Mouse (Mus musculus) CH12.LX (cell line): Measurements from ENCODE around the gene Fbxw11. TPM values are rescaled to one million over a fixed set of nuclear protein-coding genes. Genes with fewer than 3 reads are reported as not detected.

Experiments used
- DNase-seq: peaks from one replicate; pipeline ENCODE4 v3.0.0-alpha.2; 2013; ENCODE audit errors: extremely low read depth
- H3K27ac ChIP-seq: 2 replicates; pipeline ENCODE4 v1.5.1; 2012; ENCODE audit warnings: low read depth, mild to moderate bottlenecking, control low read depth, moderate library complexity; ENCODE audit not compliant: insufficient read depth
- H3K27me3 ChIP-seq: replicated peaks from 2 replicates; pipeline ENCODE3; 2012; ENCODE audit warnings: inconsistent platforms
- H3K36me3 ChIP-seq, 2 experiments: replicated peaks in 1 of 2; 2 replicates each; pipeline versions ENCODE3 to v1.6.1; 2012; ENCODE audit warnings: inconsistent platforms in 1 of 2, low read length in 1 of 2, mild to moderate bottlenecking in 1 of 2, mixed read lengths in 1 of 2, moderate library complexity in 1 of 2; ENCODE audit not compliant: control insufficient read depth in 1 of 2, insufficient read depth in 1 of 2
- H3K4me1 ChIP-seq, 2 experiments: 2 replicates each; pipeline ENCODE4 v1.6.1; 2012; ENCODE audit warnings: inconsistent platforms in 1 of 2, moderate library complexity in 1 of 2; ENCODE audit not compliant: insufficient read depth in 2 of 2, control insufficient read depth in 1 of 2
- H3K4me2 ChIP-seq: 2 replicates; pipeline ENCODE4 v1.6.1; 2012; ENCODE audit warnings: low read depth, mild to moderate bottlenecking, control low read depth; ENCODE audit not compliant: poor library complexity, insufficient read depth, severe bottlenecking
- H3K4me3 ChIP-seq, 3 experiments: fragments of 150-350 bp in 1 of 3; sonication (generic) in 1 of 3; replicated peaks in 1 of 3; 2 replicates each; pipeline versions ENCODE3 to v1.5.1; 2011 to 2012; ENCODE audit warnings: low read depth in 2 of 3, low read length in 2 of 3, mild to moderate bottlenecking in 2 of 3, moderate library complexity in 2 of 3, control low read depth in 1 of 3, improper control_type of control experiment in 1 of 3, inconsistent platforms in 1 of 3, mixed read lengths in 1 of 3; ENCODE audit not compliant: poor library complexity in 1 of 3
- H3K79me2 ChIP-seq: replicated peaks from 2 replicates; pipeline ENCODE4 v1.6.1; 2012; ENCODE audit warnings: mild to moderate bottlenecking, moderate library complexity; ENCODE audit not compliant: control insufficient read depth, poor library complexity, insufficient read depth, severe bottlenecking; ENCODE audit errors: extremely low read depth
- H3K9ac ChIP-seq: 2 replicates; pipeline ENCODE4 v1.6.1; 2012; ENCODE audit warnings: low read depth, mild to moderate bottlenecking, control low read depth, moderate library complexity; ENCODE audit not compliant: insufficient read depth
- H3K9me3 ChIP-seq: replicated peaks from 2 replicates; pipeline ENCODE3; 2012; ENCODE audit warnings: low read length, inconsistent platforms, mixed read lengths
- BHLHE40 ChIP-seq: IDR thresholded peaks from 2 replicates; pipeline ENCODE4 v1.6.1; 2011; ENCODE audit warnings: mild to moderate bottlenecking, low read depth, low read length, improper control_type of control experiment
- CTCF ChIP-seq, 2 experiments: IDR thresholded peaks in 1 of 2; conservative IDR thresholded peaks in 1 of 2; 2 replicates each; pipeline ENCODE4 v1.5.1; 2011 to 2012; ENCODE audit warnings: low read depth in 2 of 2, low read length in 2 of 2, improper control_type of control experiment in 1 of 2, inconsistent platforms in 1 of 2, mild to moderate bottlenecking in 1 of 2, moderate library complexity in 1 of 2
- E2F4 ChIP-seq: IDR thresholded peaks from 2 replicates; pipeline ENCODE4 v1.6.1; 2011; ENCODE audit warnings: low read depth, low read length, improper control_type of control experiment; ENCODE audit not compliant: insufficient replicate concordance
- ELF1 ChIP-seq: IDR thresholded peaks from 2 replicates; pipeline ENCODE4 v1.6.1; 2014; ENCODE audit warnings: low read depth, mild to moderate bottlenecking, inconsistent platforms, low read length, improper control_type of control experiment
- ETS1 ChIP-seq: conservative IDR thresholded peaks from 2 replicates; pipeline ENCODE4 v1.6.1; 2012; ENCODE audit warnings: low read depth, mild to moderate bottlenecking, inconsistent platforms, low read length, improper control_type of control experiment, moderate library complexity
- HCFC1 ChIP-seq: IDR thresholded peaks from 2 replicates; pipeline ENCODE4 v1.6.1; 2012; ENCODE audit warnings: low read depth, mild to moderate bottlenecking, inconsistent platforms, low read length, improper control_type of control experiment
- IRF4 ChIP-seq: IDR thresholded peaks from 2 replicates; pipeline ENCODE4 v1.6.1; 2014; ENCODE audit warnings: low read depth, mild to moderate bottlenecking, inconsistent platforms, low read length, improper control_type of control experiment
- JUN ChIP-seq: IDR thresholded peaks from 2 replicates; pipeline ENCODE4 v1.6.1; 2011; ENCODE audit warnings: low read depth, mild to moderate bottlenecking, low read length, improper control_type of control experiment, moderate library complexity; ENCODE audit not compliant: insufficient read depth
- MAZ ChIP-seq: IDR thresholded peaks from 2 replicates; pipeline ENCODE4 v1.6.1; 2012; ENCODE audit warnings: low read depth, mild to moderate bottlenecking, inconsistent platforms, low read length, improper control_type of control experiment, moderate library complexity
- MEF2A ChIP-seq: IDR thresholded peaks from 2 replicates; pipeline ENCODE4 v1.6.1; 2014; ENCODE audit warnings: low read depth, mild to moderate bottlenecking, inconsistent platforms, low read length, improper control_type of control experiment, borderline replicate concordance
- MYC ChIP-seq: IDR thresholded peaks from 2 replicates; pipeline ENCODE4 v1.6.1; 2011; ENCODE audit warnings: low read depth, mild to moderate bottlenecking, improper control_type of control experiment, low read length
- PAX5 ChIP-seq: IDR thresholded peaks from 2 replicates; pipeline ENCODE4 v1.6.1; 2012; ENCODE audit warnings: low read length, inconsistent platforms, mixed read lengths
- POLR2A ChIP-seq: IDR thresholded peaks from 2 replicates; pipeline ENCODE4 v1.6.1; 2011; ENCODE audit warnings: low read depth, mild to moderate bottlenecking, improper control_type of control experiment, low read length
- POLR2AphosphoS2 ChIP-seq: IDR thresholded peaks from 2 replicates; pipeline ENCODE4 v1.6.1; 2011; ENCODE audit warnings: low read depth, low read length, improper control_type of control experiment
- SMC3 ChIP-seq: IDR thresholded peaks from 2 replicates; pipeline ENCODE4 v1.6.1; 2011; ENCODE audit warnings: low read depth, low read length, improper control_type of control experiment
- TBP ChIP-seq: conservative IDR thresholded peaks from 2 replicates; pipeline ENCODE4 v1.6.1; 2011; ENCODE audit warnings: low read depth, low read length, improper control_type of control experiment
- TCF12 ChIP-seq: IDR thresholded peaks from 2 replicates; pipeline ENCODE4 v1.6.1; 2014; ENCODE audit warnings: low read depth, mild to moderate bottlenecking, inconsistent platforms, low read length, improper control_type of control experiment
- USF2 ChIP-seq: conservative IDR thresholded peaks from 2 replicates; pipeline ENCODE4 v1.6.1; 2011; ENCODE audit warnings: low read depth, low read length, improper control_type of control experiment
- ZNF384 ChIP-seq: IDR thresholded peaks from 2 replicates; pipeline ENCODE4 v1.6.1; 2012; ENCODE audit warnings: low read depth, low read length, improper control_type of control experiment, inconsistent platforms
- dilution Hi-C: fragments of 300-500 bp; cut with MboI; formaldehyde crosslinking; loops from 2 replicates; pipeline ENCODE4 v1.14.3; 2020; ENCODE audit warnings: low sequenced_read_pairs; ENCODE audit not compliant: extremely low pct_unique_long_range_greater_than_20kb, extremely low pct_ligation_motif_present
- in situ Hi-C: fragments of 300-500 bp; cut with MboI; formaldehyde crosslinking; loops from 3 replicates; pipeline ENCODE4 v1.14.3; 2019; ENCODE audit warnings: low sequenced_read_pairs, low pct_ligation_motif_present, low pct_unique_long_range_greater_than_20kb, mixed read lengths
- polyA plus RNA-seq: library from polyadenylated mRNA; unstranded; fragments of >175 nt; gene quantifications from 2 replicates; pipeline ENCODE4 v1.2.1, GENCODE M21; 2012; ENCODE audit warnings: low read depth; ENCODE audit not compliant: insufficient read length
- total RNA-seq, 2 experiments: library from RNA; depleted of rRNA; stranded (reverse); fragments of 300-350 nt in 1 of 2; fragments of >200 nt in 1 of 2; gene quantifications; 2 replicates each; pipeline ENCODE4 v1.2.3; 2012 to 2014

The Fbxw11 gene
- total and polyA plus RNA-seq, 3 experiments, result 54.5 to 85.0 (median 58.5) TPM

DNA sequence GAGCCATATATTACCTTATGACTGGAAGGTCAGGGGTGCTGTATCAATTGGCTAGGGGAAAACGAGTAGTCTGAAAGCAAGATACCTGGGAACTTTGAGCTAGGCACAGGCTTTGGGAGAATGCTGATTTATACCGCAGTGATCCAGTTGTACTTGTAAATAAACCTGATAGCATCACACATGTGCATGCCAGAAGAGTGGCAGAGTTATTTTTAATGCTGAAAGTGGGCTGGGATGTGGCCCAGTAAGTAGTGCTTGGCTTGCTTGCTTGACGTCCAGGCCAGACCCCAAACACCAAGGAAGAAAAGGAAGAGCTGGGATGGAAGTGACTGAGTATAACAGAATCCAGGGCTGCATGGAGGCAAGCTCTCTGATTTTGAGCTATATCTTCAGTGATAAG is 59.0 kb downstream of the Fbxw11 start:
- H3K27ac ChIP-seq, result no peak overlapping the region
- no peak overlapping the region for H3K4me2 ChIP-seq
- dilution Hi-C loops (no loop called here), in situ Hi-C loops (loop anchor here (10.0 kb wide), 1 partner anchor 167 kb away; the partner anchor contains the start of genes Efcab9 and Stk10)
- H3K36me3 ChIP-seq, result peaks cover 0 to 20% of the 10 kb centered on the region in 2 experiments
- DNase-seq, result no peak
- peaks cover 52% of the 10 kb centered on the region for H3K79me2 ChIP-seq
- TF ChIP-seq JUN, result no peak
- TF ChIP-seq IRF4, result no peak
- no peak for TF ChIP-seq HCFC1
- TF ChIP-seq ZNF384, result no peak
- no peak for TF ChIP-seq CTCF (conservative IDR thresholded peaks at IDR 0.05 in 1 of 2, IDR thresholded peaks at IDR 0.05 in 1 of 2; ENCODE audit: low read depth in 2 of 2, low read length in 2 of 2)
- no peak for TF ChIP-seq BHLHE40
- TF ChIP-seq E2F4, result no peak
- no peak for TF ChIP-seq POLR2AphosphoS2
- no peaks in the 10 kb centered on the region for H3K9me3 ChIP-seq
- H3K27me3 ChIP-seq, result no peaks in the 10 kb centered on the region
- no peak overlapping the region for H3K9ac ChIP-seq
- no peak overlapping the region for H3K4me3 ChIP-seq
- H3K4me1 ChIP-seq, result peaks cover 24 to 87% of the 10 kb centered on the region in 2 experiments

DNA sequence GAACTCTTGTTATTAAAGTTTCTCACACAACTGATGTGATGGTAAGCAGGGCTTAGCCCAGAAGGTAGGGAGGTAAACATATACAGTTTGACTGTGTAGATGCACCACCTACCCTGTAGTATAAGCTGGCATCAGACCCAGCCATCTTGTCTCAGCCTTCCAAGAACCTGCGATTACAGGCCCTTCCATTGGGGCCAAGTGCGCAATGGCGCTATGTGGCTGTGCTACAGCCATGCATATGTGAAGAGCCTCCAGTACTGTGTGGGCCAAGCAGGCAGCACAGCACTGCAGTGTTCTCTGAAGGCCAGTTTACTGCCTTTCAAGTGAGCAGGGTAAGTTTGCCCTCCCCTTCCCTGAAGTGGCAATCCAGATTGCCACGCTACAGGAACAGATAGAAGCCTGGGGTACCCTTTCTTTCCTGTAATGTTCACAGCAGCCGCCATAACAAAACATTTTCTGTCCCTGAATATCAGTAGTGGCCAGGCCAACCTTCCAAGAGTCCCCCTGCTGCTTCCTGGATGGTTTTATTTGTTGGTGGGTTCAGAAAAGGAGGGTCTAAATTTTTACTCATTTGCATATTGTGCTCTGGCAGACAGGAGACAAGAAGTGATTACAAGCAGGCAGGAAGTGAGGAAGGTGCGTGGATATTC is 61.8 kb downstream of the Fbxw11 start:
- in situ Hi-C loops (loop anchor here (10.0 kb wide), 1 partner anchor 170 kb away; the partner anchor contains the start of genes Efcab9 and Stk10), dilution Hi-C loops (no loop called here)
- Histone ChIP-seq H3K9me3 (no peaks in the 10 kb centered on the region), H3K4me1 (peaks cover 30 to 95% of the 10 kb centered on the region in 2 experiments), H3K9ac (no peak overlapping the region), H3K79me2 (peaks cover 56% of the 10 kb centered on the region), H3K4me3 (no peak overlapping the region), H3K27ac (no peak overlapping the region), H3K27me3 (no peaks in the 10 kb centered on the region)
- DNase-seq, result no peak
- TF ChIP-seq E2F4 (no peak), TBP (no peak), TCF12 (no peak), JUN (no peak), ELF1 (no peak), POLR2A (no peak), MAZ (no peak), PAX5 (no peak), USF2 (no peak), ETS1 (no peak), MEF2A (no peak), SMC3 (no peak), HCFC1 (no peak), BHLHE40 (no peak), MYC (no peak)
- TF ChIP-seq, all 38 proteins: peak for 0
- H3K36me3 ChIP-seq, result peaks cover 0 to 31% of the 10 kb centered on the region in 2 experiments
- no peak overlapping the region for H3K4me2 ChIP-seq
